Mouse (Mus musculus): ENCODE measurements at regions not wholly inside any gene's neighbourhood (a gene's known extent, or its start where the extent isn't known, plus 50 kb on each side); places are given as distances from the start of the nearest gene placed in this dataset.

DNA sequence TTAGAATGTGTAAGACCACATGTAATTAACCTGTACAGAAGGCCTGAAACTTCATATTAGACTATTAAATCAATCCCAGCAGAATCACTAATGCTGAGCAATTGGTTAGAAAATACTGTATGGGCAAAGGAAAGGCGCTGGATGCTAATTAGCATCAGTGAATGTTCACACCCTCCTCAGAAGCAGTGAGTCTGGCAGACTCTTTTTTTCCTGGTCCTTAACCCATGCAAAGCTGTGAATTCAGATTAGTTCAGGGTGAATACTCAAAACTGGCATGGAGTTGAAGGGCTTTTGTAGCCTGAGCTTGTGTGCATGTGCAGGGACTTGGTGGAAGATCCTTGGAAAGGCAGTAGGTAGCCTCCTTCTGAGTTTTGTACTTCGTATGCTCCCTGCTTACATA is 179.3 kb downstream of the Slc4a3 start:
- TF ChIP-seq CTCF (IDR thresholded peaks at IDR 0.05; ENCODE audit: extremely low read depth, insufficient read depth, low read length) (no peak), POLR2A (IDR thresholded peaks at IDR 0.05; ENCODE audit: extremely low read depth, insufficient read depth, low read length) (no peak)
